Mouse (Mus musculus): ENCODE measurements around the gene Upk1b. TPM values are rescaled to one million over a fixed set of nuclear protein-coding genes. Genes with fewer than 3 reads are reported as not detected.

The Upk1b gene
- polyA plus RNA-seq, 1 experiment from 2014 or later, result 15.4 TPM

Other genes with a start within 250 kb of the Upk1b start
- 50.5 and 72.2 TPM in 2 replicates for gene Tmem39a, start 241.6 kb downstream of the Upk1b start, polyA plus RNA-seq (2015; fragmentation: Nextera tagmentation; extraction: Ambion mirVana)
- gene Arhgap31, start 87.1 kb downstream of the Upk1b start, polyA plus RNA-seq (2015; fragmentation: Nextera tagmentation; extraction: Ambion mirVana), result 36.1 and 36.5 TPM in 2 replicates
- 21.9 and 24.9 TPM in 2 replicates for gene B4galt4, start 58.1 kb downstream of the Upk1b start, polyA plus RNA-seq (2015; fragmentation: Nextera tagmentation; extraction: Ambion mirVana)
- gene 4930435E12Rik, start 28.4 kb upstream of the Upk1b start, polyA plus RNA-seq (2015; fragmentation: Nextera tagmentation; extraction: Ambion mirVana), result not detected in 2 replicates
- gene Igsf11, start 92.3 kb upstream of the Upk1b start, polyA plus RNA-seq (2015; fragmentation: Nextera tagmentation; extraction: Ambion mirVana), result 0.19 and 0.34 TPM in 2 replicates